In the genomic region with DNA sequence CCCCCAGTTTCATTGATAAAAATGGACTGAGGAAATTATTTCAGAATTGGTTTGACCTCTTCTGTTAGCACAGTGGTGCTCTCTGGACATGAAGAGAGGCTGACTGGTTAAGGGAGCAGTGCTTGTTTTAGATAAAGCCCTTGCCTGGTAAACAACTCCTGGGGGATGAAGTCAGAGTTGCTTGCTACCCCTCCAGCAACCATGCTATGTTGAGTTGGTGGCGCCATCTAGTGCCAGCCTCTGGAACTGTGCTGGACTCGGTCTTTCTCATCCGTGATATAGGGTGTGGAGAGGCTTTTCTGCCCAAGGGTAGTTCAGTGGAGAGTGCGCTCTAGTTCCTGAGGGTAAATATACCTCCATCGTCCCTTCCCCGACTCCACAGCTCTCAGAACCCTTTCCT, we compare ENCODE assay signal across 9 mouse cellular contexts. TPM values are rescaled to one million over a fixed set of nuclear protein-coding genes. Genes with fewer than 3 reads are reported as not detected.
DNase-seq lines count a peak whose midpoint lies in the region; ATAC-seq and TF ChIP-seq lines count a peak whose summit lies in the region.
"Had no signal": no experiment of that assay in that cellular context is flagged by ENCODE, and none has a peak within 500 bp of the region (broad histone marks: within the 10 kb centered on the region; RNA-seq: fewer than 3 reads in every experiment).

No protein-coding gene starts in this region.

- H3K9ac ChIP-seq in midbrain, embryonic 15.5 days: no peak overlapping the region
- H3K9ac ChIP-seq in forebrain, postnatal 0 days: no peak overlapping the region
- no peak overlapping the region for H3K9ac ChIP-seq in limb, embryonic 15.5 days
- H3K9ac ChIP-seq: embryonic facial prominence, embryonic 12.5 days had no signal

- H3K27me3 ChIP-seq in midbrain, embryonic 10.5 days (ENCODE audit: low read depth, poor library complexity, severe bottlenecking): no peaks in the 10 kb centered on the region
- H3K27me3 ChIP-seq in midbrain, embryonic 15.5 days (replicated peaks): no peaks in the 10 kb centered on the region
- no peaks in the 10 kb centered on the region for H3K27me3 ChIP-seq in forebrain, postnatal 0 days (ENCODE audit: insufficient read depth, low read length)
- no peaks in the 10 kb centered on the region for H3K27me3 ChIP-seq in limb, embryonic 15.5 days
- H3K27me3 ChIP-seq: embryonic facial prominence, embryonic 12.5 days had no signal

- ATAC-seq in midbrain, embryonic 15.5 days (replicated peaks): no peak
- no peak for ATAC-seq in forebrain, postnatal 0 days
- peak; percentile 42 for ATAC-seq in inflammation-experienced regulatory T-cells, adult 6 months
- ATAC-seq in limb, embryonic 15.5 days (ENCODE audit: insufficient number of reproducible peaks, low FRiP score, low TSS enrichment, low read depth): 0 out of 2 replicates have a peak, but pooled peaks have one; percentile 4
- ATAC-seq in neutrophil, adult 5-6 weeks (ENCODE audit: extremely low read depth, insufficient number of reproducible peaks, low FRiP score, poor library complexity, severe bottlenecking): peak; percentile 73

- peaks cover 85% of the 10 kb centered on the region for H3K4me1 ChIP-seq in midbrain, embryonic 10.5 days
- H3K4me1 ChIP-seq in midbrain, embryonic 15.5 days: peaks cover 57% of the 10 kb centered on the region
- peaks cover 40% of the 10 kb centered on the region for H3K4me1 ChIP-seq in forebrain, postnatal 0 days (ENCODE audit: insufficient read depth)
- H3K4me1 ChIP-seq in limb, embryonic 15.5 days: peaks cover 25% of the 10 kb centered on the region

- no peaks in the 10 kb centered on the region for H3K9me3 ChIP-seq in midbrain, embryonic 10.5 days (replicated peaks)
- H3K9me3 ChIP-seq in midbrain, embryonic 15.5 days: no peaks in the 10 kb centered on the region
- no peaks in the 10 kb centered on the region for H3K9me3 ChIP-seq in forebrain, postnatal 0 days (ENCODE audit: low read length)
- H3K9me3 ChIP-seq in limb, embryonic 15.5 days: no peaks in the 10 kb centered on the region
- H3K9me3 ChIP-seq: embryonic facial prominence, embryonic 12.5 days had no signal

- H3K27ac ChIP-seq in midbrain, embryonic 10.5 days (replicated peaks): no peak overlapping the region
- no peak overlapping the region for H3K27ac ChIP-seq in midbrain, embryonic 15.5 days
- H3K27ac ChIP-seq in forebrain, postnatal 0 days (ENCODE audit: low read depth, low read length): no peak overlapping the region
- H3K27ac ChIP-seq in limb, embryonic 15.5 days: no peak overlapping the region
- H3K27ac ChIP-seq: embryonic facial prominence, embryonic 12.5 days had no signal

- WGBS in midbrain, embryonic 10.5 days: 32% methylated on average over 6 of the region's 6 CpGs
- 41% methylated on average over 6 of the region's 6 CpGs for WGBS in midbrain, embryonic 15.5 days
- WGBS in forebrain, postnatal 0 days: 34% methylated on average over 6 of the region's 6 CpGs
- 40% methylated on average over 6 of the region's 6 CpGs for WGBS in limb, embryonic 15.5 days

- no peak overlapping the region for H3K4me2 ChIP-seq in midbrain, embryonic 15.5 days
- H3K4me2 ChIP-seq in forebrain, postnatal 0 days (ENCODE audit: low read depth): no peak overlapping the region
- no peak overlapping the region for H3K4me2 ChIP-seq in limb, embryonic 15.5 days
- H3K4me2 ChIP-seq: embryonic facial prominence, embryonic 12.5 days had no signal

- DNase-seq in midbrain, embryonic 10.5 days (ENCODE audit: low spot score): peak; percentile 74
- peak; percentile 81 for DNase-seq in c-Kit-positive CD71-positive TER-119-positive erythroid progenitor cells, embryonic 14.5 days (ENCODE audit: low spot score)
- DNase-seq in forebrain, postnatal 0 days: peak; percentile 77
- DNase-seq in thymus, adult 18-20 months: peak; percentile 77 to 86

- TF ChIP-seq CTCF in forebrain, postnatal 0 days (IDR thresholded peaks at IDR 0.05; ENCODE audit: low read depth): peak; percentile 81

- no peak overlapping the region for H3K4me3 ChIP-seq in midbrain, embryonic 10.5 days
- H3K4me3 ChIP-seq in midbrain, embryonic 15.5 days: no peak overlapping the region
- no peak overlapping the region for H3K4me3 ChIP-seq in forebrain, postnatal 0 days (ENCODE audit: low read depth, low read length)
- H3K4me3 ChIP-seq in limb, embryonic 15.5 days: no peak overlapping the region
- H3K4me3 ChIP-seq: embryonic facial prominence, embryonic 12.5 days had no signal

- peaks cover 13% of the 10 kb centered on the region for H3K36me3 ChIP-seq in midbrain, embryonic 10.5 days
- no peaks in the 10 kb centered on the region for H3K36me3 ChIP-seq in midbrain, embryonic 15.5 days (replicated peaks)
- no peaks in the 10 kb centered on the region for H3K36me3 ChIP-seq in forebrain, postnatal 0 days (ENCODE audit: insufficient read depth)
- H3K36me3 ChIP-seq in limb, embryonic 15.5 days: no peaks in the 10 kb centered on the region
- H3K36me3 ChIP-seq: embryonic facial prominence, embryonic 12.5 days had no signal

RNA-seq across cellular contexts. Expression of a gene that starts 9.6 kb away (rescaled TPM):
- polyA plus RNA-seq in midbrain, embryonic 10.5 days (2016; fragmentation: Nextera tagmentation; extraction: Ambion mirVana): 7.7 and 10.0 TPM in 2 replicates
- polyA plus RNA-seq in midbrain, embryonic 15.5 days (2015; fragmentation: Nextera tagmentation; extraction: Ambion mirVana): 22.3 and 25.3 TPM in 2 replicates
- 16.2 and 19.0 TPM in 2 replicates for total RNA-seq in forebrain, postnatal 0 days (2014; rRNA removed)
- polyA plus RNA-seq in forebrain, postnatal 0 days (2015; fragmentation: Nextera tagmentation; extraction: Ambion mirVana): 9.1 and 16.0 TPM in 2 replicates
- 10 to 100 TPM in 2 of 3 experiments, 1 to 10 TPM in 1; 1.9 to 18.4 (median 14.6) TPM for polyA plus RNA-seq in inflammation-experienced regulatory T-cells, adult 6 months (2017; shearing (Covaris generic))
- 5.8 TPM in 2 replicates for polyA plus RNA-seq in limb, embryonic 15.5 days (2015; fragmentation: Nextera tagmentation; extraction: Ambion mirVana)
- 79.4 and 98.9 TPM in 2 replicates for total RNA-seq in neutrophil, adult 5-6 weeks (2017)

Comparison
In these comparisons a context has a peak if more than half of its experiments do, and no peak if none do; other contexts are left out.
1. ATAC-seq: peak in inflammation-experienced regulatory T-cells, adult 6 months (single experiment), limb, embryonic 15.5 days (single experiment) and neutrophil, adult 5-6 weeks (single experiment); none in midbrain, embryonic 15.5 days (single experiment) and forebrain, postnatal 0 days (single experiment).
2. Peak in every context shown above with its lines, with median percentiles within 50 percentile points of each other: DNase-seq.